Mouse (Mus musculus) liver, embryonic 14.5 days (tissue): ENCODE data around the gene Dytn. TPM values are rescaled to one million over a fixed set of nuclear protein-coding genes. Genes with fewer than 3 reads are reported as not detected.
"Not testable (repeated sequence)": the region's sequence is repeated elsewhere in the genome, so short reads cannot be mapped to it uniquely, and the experiment has no call there.

Experiments
- ATAC-seq: fragments of 200-750 bp; cut with Nextera tagmentation; 2 replicates; pipeline ENCODE4 v1.8.0; 2017; ENCODE audit warnings: moderate number of reproducible peaks, mild to moderate bottlenecking, moderate library complexity; ENCODE audit not compliant: insufficient read depth
- DNase-seq, 3 experiments: peaks; one replicate each; pipeline ENCODE4 v3.0.0-alpha.2; 2012 to 2013; ENCODE audit warnings: low read depth in 3 of 3, low spot score in 3 of 3
- H3K27ac ChIP-seq: fragments of 300-500 bp; sonication (generic); 2 replicates; pipeline ENCODE4 v1.5.1; 2014; ENCODE audit warnings: moderate library complexity, mild to moderate bottlenecking, control low read depth, inconsistent platforms
- H3K27me3 ChIP-seq: fragments of 300-500 bp; sonication (generic); 2 replicates; pipeline ENCODE4 v1.6.1; 2014; ENCODE audit warnings: mild to moderate bottlenecking, low read length, moderate library complexity; ENCODE audit not compliant: control insufficient read depth, insufficient read depth
- H3K36me3 ChIP-seq: fragments of 300-500 bp; sonication (generic); replicated peaks from 2 replicates; pipeline ENCODE4 v1.6.1; 2014; ENCODE audit warnings: low read depth; ENCODE audit not compliant: control insufficient read depth, insufficient read depth
- H3K4me1 ChIP-seq, 2 experiments: fragments of 200-500 bp in 1 of 2; fragments of 300-500 bp in 1 of 2; sonication (generic) in 1 of 2; replicated peaks; 2 replicates each; pipeline ENCODE4 v1.6.1; 2012 to 2014; ENCODE audit warnings: antibody characterized with exemption in 1 of 2, inconsistent platforms in 1 of 2, low read length in 1 of 2; ENCODE audit not compliant: control insufficient read depth in 2 of 2, insufficient read depth in 2 of 2
- H3K4me2 ChIP-seq: fragments of 300-500 bp; sonication (generic); 2 replicates; pipeline ENCODE4 v1.6.1; 2014; ENCODE audit warnings: low read depth, mild to moderate bottlenecking, control low read depth, moderate library complexity
- H3K4me3 ChIP-seq, 2 experiments: fragments of 200-500 bp in 1 of 2; fragments of 300-500 bp in 1 of 2; sonication (generic) in 1 of 2; 2 replicates each; pipeline ENCODE4 v1.5.1; 2012 to 2014; ENCODE audit warnings: low read depth in 2 of 2, low read length in 2 of 2, mild to moderate bottlenecking in 2 of 2, control low read depth in 1 of 2, inconsistent platforms in 1 of 2, moderate library complexity in 1 of 2; ENCODE audit not compliant: insufficient read depth in 1 of 2
- H3K9ac ChIP-seq: fragments of 300-500 bp; sonication (generic); replicated peaks from 2 replicates; pipeline ENCODE4 v1.6.1; 2014; ENCODE audit warnings: mild to moderate bottlenecking, control low read depth, moderate library complexity
- H3K9me3 ChIP-seq: fragments of 300-500 bp; sonication (generic); 2 replicates; pipeline ENCODE4 v1.6.1; 2016; ENCODE audit warnings: low read length, mixed read lengths; ENCODE audit not compliant: control insufficient read depth
- CTCF ChIP-seq: IDR thresholded peaks from 2 replicates; pipeline ENCODE4 v1.5.1; 2016; ENCODE audit warnings: antibody characterized with exemption, low read depth, control low read depth
- EP300 ChIP-seq: IDR thresholded peaks from 2 replicates; pipeline ENCODE4 v1.6.1; 2016; ENCODE audit warnings: antibody characterized with exemption, low read depth
- WGBS: fragments of 180-500 bp; shearing (Covaris S2); extraction: QIAGEN DNeasy Blood & Tissue Kit; methylation state at CpG from one replicate; pipeline ENCODE4 v1.1.7; 2014; ENCODE audit not compliant: insufficient replicate concordance; 5-methylcytosine and 5-hydroxymethylcytosine counted together
- polyA plus RNA-seq, 2 experiments: library from polyadenylated mRNA; depleted of rRNA in 1 of 2; stranded (reverse) in 1 of 2; unstranded in 1 of 2; fragments of >200 nt; fragmentation: Nextera tagmentation in 1 of 2; extraction: Ambion mirVana in 1 of 2; gene quantifications; 2 replicates each; pipeline versions ENCODE4 v1.2.1 to v1.2.3; 2012 to 2014

Dytn gene
- polyA plus RNA-seq, 2 experiments: not detected

DNA sequence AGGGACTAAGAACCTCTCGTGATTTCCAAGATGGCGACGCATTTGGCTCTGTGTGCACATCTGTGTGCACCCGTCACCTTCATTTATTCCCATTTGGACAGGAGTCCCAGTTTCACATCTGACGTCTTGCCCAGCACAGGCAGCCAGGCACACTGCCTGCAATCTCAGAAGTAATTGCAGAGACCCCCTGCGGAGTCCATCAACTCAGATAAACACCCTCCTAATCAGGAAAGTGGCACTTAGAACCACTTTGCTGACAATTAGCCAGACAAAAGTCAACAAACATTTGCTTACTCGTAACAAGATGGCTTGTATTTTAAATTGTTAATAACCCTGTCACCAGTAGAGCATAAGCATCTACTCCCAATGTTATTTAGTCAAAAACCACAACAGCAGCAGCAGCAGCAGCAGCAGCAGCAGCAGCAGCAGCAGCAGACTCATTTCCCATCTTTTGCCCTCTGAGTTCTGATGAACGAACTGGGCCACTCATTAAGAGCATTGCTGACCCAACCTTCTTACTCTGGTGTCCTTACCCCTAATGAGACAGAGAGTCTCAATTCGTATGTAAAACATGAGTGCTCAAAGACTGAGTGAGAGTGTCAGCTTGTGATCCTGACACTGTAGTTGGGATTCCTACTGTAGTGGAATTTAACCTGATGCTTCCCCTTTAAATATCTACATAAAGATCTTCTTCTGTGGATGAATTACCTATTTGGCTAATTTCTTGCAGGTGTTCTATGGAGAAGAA lies 19.4 kb downstream of the Dytn start:
- Histone ChIP-seq H3K4me3 (no peak overlapping the region), H3K27me3 (no peaks in the 10 kb centered on the region), H3K4me1 (peaks cover 0 to 2% of the 10 kb centered on the region in 2 experiments; a peak in 1 of 4 replicates), H3K4me2 (no peak overlapping the region), H3K9ac (no peak overlapping the region), H3K36me3 (no peaks in the 10 kb centered on the region), H3K27ac (no peak overlapping the region), H3K9me3 (no peaks in the 10 kb centered on the region)
- ATAC-seq (no peak), DNase-seq (no peak)
- WGBS: 34% methylated on average over 9 of the region's 9 CpGs
- TF ChIP-seq CTCF: no peak
- no peak for TF ChIP-seq EP300

DNA sequence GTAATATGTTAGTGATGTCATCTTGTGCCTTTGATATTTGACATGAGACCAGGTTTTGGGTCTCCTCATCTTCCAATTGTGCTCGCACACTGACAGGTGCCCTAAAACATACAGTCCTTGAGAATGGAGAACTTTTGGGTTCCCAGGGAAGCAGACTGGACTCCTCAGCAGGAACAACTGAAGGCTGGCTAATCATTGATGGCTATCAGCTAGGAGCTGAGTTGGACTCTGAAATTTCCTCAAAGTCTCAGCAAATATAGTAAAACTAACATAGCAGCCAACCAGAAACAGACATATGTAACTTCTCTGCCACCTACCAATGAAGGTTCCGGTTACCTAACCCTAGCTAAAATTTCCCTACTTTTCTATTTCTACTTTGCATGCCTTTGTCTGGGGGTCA lies 20.6 kb downstream of the Dytn start:
- no peak overlapping the region for H3K27ac ChIP-seq
- no peak for TF ChIP-seq EP300
- TF ChIP-seq CTCF: no peak
- 68% methylated on average over 2 of the region's 2 CpGs for WGBS
- no peak overlapping the region for H3K9ac ChIP-seq
- H3K9me3 ChIP-seq: no peaks in the 10 kb centered on the region
- no peaks in the 10 kb centered on the region for H3K27me3 ChIP-seq
- ATAC-seq: no peak
- no peak for DNase-seq
- no peak overlapping the region for H3K4me2 ChIP-seq
- H3K4me3 ChIP-seq: no peak overlapping the region
- H3K36me3 ChIP-seq: no peaks in the 10 kb centered on the region
- peaks cover 0 to 2% of the 10 kb centered on the region in 2 experiments; a peak in 1 of 4 replicates for H3K4me1 ChIP-seq

DNA sequence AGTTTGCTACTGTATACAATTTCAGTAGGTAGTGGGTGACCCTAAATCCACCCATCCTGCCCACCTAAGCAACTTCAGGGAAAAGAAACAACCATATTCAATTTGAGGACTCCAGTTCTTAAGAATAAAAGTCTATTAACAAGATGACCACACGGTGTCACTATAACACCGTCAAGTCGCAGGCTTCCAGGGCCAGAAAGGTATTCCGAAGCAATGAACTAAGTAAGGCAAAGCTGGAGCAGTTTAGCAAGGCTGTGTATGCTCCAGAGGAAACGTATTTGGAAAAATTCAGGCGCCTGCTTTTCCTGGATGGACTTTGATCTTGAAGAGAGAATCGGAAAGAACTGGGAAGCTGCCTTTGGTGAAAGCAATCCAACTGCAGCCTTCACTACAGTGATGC lies 27.1 kb downstream of the Dytn start:
- TF ChIP-seq EP300 (no peak), CTCF (peak; percentile 56)
- no peak overlapping the region for H3K4me3 ChIP-seq
- no peak overlapping the region for H3K9ac ChIP-seq
- 2% methylated on average over 7 of the region's 7 CpGs for WGBS
- ATAC-seq: no peak
- H3K36me3 ChIP-seq: no peaks in the 10 kb centered on the region
- H3K27ac ChIP-seq: no peak overlapping the region
- DNase-seq: peak; percentile 7 to 17 (median 12)
- H3K4me1 ChIP-seq: no peaks in the 10 kb centered on the region
- no peak overlapping the region for H3K4me2 ChIP-seq
- no peaks in the 10 kb centered on the region for H3K9me3 ChIP-seq
- H3K27me3 ChIP-seq: no peaks in the 10 kb centered on the region

DNA sequence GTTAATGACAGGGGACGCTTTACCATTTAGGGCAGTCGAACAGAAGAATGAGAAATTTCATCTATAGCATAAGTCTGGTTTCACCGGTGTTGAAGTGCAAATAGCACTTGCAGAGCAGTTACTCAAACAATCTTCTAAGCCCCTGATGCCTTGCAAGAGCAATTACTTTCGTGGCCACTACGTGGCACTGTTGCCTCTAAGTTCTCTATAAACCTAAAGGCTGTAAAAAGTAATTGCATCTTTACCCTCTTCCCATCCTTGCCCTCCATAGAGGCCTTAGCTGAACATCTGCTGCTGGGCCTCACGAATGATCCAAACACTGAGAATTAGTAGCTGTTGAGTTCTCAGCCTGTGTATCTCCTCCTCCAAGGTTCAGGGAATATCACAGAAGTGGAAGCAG lies 28.7 kb downstream of the Dytn start:
- Histone ChIP-seq H3K9me3 (no peaks in the 10 kb centered on the region), H3K36me3 (no peaks in the 10 kb centered on the region), H3K27me3 (no peaks in the 10 kb centered on the region), H3K9ac (no peak overlapping the region), H3K4me3 (no peak overlapping the region), H3K27ac (no peak overlapping the region), H3K4me1 (no peaks in the 10 kb centered on the region), H3K4me2 (no peak overlapping the region)
- 11% methylated on average over 6 of the region's 6 CpGs for WGBS
- DNase-seq: peak; percentile 4 to 22 (median 12)
- TF ChIP-seq CTCF: peak; percentile 56
- TF ChIP-seq EP300: no peak
- ATAC-seq: no peak

DNA sequence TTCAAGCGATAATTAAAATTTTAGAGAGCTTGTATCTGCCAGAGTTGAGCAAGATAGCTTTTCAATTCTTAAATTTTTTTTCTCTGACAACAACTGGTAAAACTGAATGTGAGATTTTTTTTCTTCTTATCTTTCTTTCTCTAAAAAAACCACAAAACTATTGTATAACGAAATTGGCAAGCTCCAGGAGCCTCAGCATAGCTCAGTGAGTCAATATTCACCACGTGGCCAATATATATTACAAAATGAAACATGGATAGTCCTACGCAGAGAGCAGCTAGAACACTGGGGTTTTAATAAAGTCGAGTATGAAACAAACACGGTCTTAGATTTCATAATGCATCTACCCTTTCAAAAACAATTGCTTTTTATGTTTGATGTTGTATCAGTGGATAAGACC lies 46.8 kb downstream of the Dytn start:
- Histone ChIP-seq H3K27ac (no peak overlapping the region), H3K9ac (no peak overlapping the region), H3K4me2 (no peak overlapping the region), H3K36me3 (no peaks in the 10 kb centered on the region), H3K9me3 (no peaks in the 10 kb centered on the region), H3K4me1 (no peaks in the 10 kb centered on the region), H3K4me3 (no peak overlapping the region), H3K27me3 (no peaks in the 10 kb centered on the region)
- ATAC-seq: no peak
- TF ChIP-seq CTCF (no peak), EP300 (no peak)
- DNase-seq: no peak
- 49% methylated on average over 6 of the region's 6 CpGs for WGBS

DNA sequence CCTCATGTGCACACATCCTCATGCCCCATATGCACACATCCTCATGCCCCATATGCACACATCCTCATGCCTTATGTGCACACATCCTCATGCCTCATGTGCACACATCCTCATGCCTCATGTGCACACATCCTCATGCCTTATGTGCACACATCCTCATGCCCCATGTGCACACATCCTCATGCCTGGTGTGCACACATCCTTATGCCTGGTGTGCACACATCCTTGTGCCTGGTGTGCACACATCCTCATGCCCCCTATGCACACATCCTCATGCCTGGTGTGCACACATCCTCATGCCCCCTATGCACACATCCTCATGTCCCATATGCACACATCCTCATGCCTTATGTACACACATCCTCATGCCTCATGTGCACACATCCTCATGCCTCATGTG lies 56.3 kb downstream of the Dytn start:
- H3K9ac ChIP-seq, H3K4me3 ChIP-seq, H3K4me2 ChIP-seq, H3K27me3 ChIP-seq, H3K27ac ChIP-seq, H3K36me3 ChIP-seq, DNase-seq, ATAC-seq, H3K9me3 ChIP-seq, H3K4me1 ChIP-seq: not testable (repeated sequence)
